Mouse (Mus musculus) CD4-positive helper T cell, adult 2 months (primary cell): ENCODE data around the gene Nmu.

Source experiments
- DNase-seq: peaks from one replicate; pipeline ENCODE4 v3.0.0-alpha.2; 2012; ENCODE audit warnings: low read depth, missing footprints, low spot score

Nmu gene

GRCm38 (mm10) chr5:76321249-76322196 is 42.1 kb downstream of the Nmu start:
- DNase-seq = no peak

GRCm38 (mm10) chr5:76308206-76308605 is 55.4 kb downstream of the Nmu start:
- DNase-seq = no peak

DNA sequence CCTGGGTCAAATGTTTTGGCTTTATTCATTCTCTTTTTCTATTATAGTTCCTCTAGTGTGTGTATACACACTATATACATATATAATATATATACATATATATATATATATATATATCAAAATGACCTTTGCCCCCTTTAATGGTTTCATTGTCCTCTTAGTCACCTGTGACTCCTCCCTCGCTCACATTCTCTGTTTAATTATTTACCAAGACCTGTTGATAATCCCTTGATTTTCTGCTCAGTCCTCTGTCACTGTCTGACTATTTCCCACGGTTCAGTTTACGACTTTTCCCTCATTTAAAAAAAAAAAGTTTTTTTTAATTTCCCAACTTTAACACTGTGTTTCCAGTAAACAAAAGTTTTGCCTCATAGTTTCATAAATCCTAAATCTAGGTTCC is 57.3 kb downstream of the Nmu start:
- no peak for DNase-seq

DNA sequence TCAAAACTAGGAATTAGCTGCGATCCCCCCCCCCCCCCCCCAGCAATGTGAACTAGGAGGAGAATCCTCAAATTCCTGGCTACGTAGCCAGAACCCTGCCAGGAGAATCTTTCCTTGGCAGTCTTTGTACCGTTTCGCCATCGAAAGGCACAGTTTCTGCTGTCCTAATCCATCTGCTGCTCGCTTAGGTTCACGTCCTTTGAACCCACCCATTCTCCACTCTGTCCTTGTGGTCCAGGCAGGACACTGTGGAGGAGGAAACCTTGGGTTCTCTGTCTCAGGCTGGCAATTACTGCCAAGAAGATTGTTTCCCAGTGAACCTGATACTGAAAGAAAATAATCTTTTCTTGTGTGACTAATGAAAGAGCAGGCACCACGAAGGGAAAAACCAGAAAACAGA is 58.0 kb downstream of the Nmu start:
- DNase-seq = no peak

GRCm38 (mm10) chr5:76304452-76305341 is 58.9 kb downstream of the Nmu start, which contains the start of gene Clock:
TSS of gene Clock (minus strand) at chr5:76304792.
- peak; percentile 90 for DNase-seq

- peak; percentile 76 for DNase-seq
Measured at GRCm38 (mm10) chr5:76303745-76304451, 59.7 kb downstream of the Nmu start.

DNA sequence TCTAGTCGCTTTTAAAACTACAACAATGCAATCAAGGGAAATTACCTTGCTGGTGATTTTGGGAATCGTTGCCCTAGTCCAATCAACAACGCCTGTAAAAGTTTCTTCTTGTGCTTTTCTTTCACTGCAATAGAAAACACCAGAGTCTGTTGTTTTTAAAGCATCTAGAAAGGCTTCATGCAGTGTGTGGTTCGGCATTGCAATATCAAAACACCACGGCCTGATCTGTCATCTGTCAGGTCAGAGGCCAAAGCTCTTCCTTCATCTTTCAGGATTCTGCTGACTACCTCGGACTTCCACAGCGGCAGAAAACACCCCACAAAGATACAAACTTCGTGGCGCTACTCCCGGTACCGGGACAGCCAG is 60.2 kb downstream of the Nmu start:
- no peak for DNase-seq

DNA sequence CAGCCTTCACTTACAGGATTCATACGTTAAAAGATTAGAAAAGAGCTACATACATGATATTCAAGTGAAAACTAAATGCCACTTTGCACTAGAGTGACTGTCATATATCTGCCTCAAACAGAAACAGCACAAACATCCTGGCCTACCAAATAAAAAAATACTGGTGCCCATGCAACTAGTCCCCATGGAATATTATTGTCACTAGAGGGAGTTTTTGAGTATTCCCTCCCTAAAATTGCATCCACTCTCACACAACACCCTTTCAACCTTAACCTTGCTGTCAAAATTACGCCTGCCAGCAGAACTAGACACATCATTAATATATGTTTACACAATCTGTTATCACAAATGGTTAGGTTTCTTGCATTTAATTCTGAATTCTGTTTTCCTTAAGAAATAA is 61.6 kb downstream of the Nmu start:
- DNase-seq = no peak

- DNase-seq = no peak
Measured at GRCm38 (mm10) chr5:76289234-76289691, 74.3 kb downstream of the Nmu start.

DNA sequence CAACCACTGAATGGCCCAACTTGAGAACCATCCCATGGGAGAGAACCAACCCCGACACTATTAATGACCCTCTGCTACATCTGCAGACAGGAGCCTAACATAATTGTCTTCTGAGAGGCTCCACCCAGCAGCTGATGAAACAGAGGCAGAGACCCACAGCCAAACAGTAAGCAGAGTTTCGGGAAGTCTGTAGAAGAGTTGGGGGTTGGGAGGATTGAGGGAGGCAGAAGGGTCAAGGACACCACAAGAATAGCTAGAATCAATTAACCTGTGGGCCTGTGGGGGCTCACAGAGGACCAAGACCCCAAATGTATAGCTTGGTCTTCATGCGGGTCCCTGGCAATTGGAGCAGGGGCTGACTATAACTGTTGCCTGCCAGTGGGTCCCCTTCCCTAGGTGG is 75.3 kb downstream of the Nmu start:
- no peak for DNase-seq

- DNase-seq = no peak
Measured at GRCm38 (mm10) chr5:76287062-76287461, 76.5 kb downstream of the Nmu start.

DNA sequence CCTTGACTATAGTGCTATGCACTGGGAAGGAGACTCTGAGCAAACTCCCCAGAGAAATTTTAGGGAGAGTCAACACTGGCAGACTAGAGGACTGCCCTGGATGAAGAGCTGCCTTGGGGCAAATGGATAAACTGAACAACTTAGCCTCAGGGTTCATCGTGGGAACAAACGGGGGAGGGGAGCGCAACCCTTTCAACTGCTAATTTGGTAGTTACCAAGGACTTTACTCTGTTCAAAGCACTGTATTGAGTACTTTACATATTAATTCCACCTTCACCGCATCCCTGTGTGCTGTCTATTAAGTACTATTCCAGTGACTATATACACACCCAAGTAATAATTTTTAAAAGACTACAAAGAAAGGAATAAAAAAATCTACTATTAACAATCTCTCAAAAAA is 77.9 kb downstream of the Nmu start:
- no peak for DNase-seq

- no peak for DNase-seq
Measured at GRCm38 (mm10) chr5:76283890-76284289, 79.7 kb downstream of the Nmu start.
